Mouse (Mus musculus): ENCODE results near the gene Frem2.

The Frem2 gene

GRCm38 (mm10) chr3:53583248-53583647 is 73.9 kb downstream of the Frem2 start:
- no peak for TF ChIP-seq GATA4 (IDR thresholded peaks at IDR 0.05; ENCODE audit: insufficient replicate concordance, low read length)

DNA sequence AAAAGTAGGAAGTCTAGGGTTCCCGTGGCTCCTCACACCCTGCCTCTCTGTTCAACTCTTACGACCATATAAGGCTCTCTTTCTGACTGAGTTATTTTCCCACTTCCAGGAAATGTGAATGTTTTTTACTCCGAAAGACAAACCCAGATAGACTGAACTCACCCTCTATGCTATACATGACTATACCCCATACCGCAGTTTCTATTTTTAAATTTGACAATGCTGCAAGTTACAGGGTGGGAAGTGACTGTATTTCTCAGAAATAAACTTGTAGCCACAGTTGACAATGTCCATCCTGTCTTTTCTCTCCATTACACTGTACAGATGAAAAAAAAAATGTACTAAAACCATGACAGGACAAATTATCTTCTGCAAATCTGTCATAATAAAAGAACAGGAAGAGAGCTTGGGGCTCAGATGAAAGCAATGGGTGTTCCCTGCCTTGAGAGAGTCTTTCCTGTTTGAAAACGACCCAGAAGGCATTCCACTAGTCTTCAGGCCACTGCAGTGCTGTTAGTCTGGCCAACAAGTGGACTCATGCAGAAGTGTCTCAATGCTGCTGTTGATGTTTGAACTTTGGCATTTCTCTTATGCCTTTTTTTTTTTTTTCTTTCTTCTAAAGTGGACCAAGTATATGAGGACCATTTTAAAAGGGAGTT is 76.4 kb downstream of the Frem2 start:
- TF ChIP-seq GATA4 (IDR thresholded peaks at IDR 0.05; ENCODE audit: insufficient replicate concordance, low read length): no peak

- TF ChIP-seq GATA4 (IDR thresholded peaks at IDR 0.05; ENCODE audit: insufficient replicate concordance, low read length): no peak
Measured at GRCm38 (mm10) chr3:53579121-53579704, 77.9 kb downstream of the Frem2 start.

GRCm38 (mm10) chr3:53576320-53577116 is 80.6 kb downstream of the Frem2 start:
- TF ChIP-seq GATA4 (IDR thresholded peaks at IDR 0.05; ENCODE audit: insufficient replicate concordance, low read length): no peak

- TF ChIP-seq GATA4 (IDR thresholded peaks at IDR 0.05; ENCODE audit: insufficient replicate concordance, low read length): no peak
Measured at GRCm38 (mm10) chr3:53574123-53574522, 83.0 kb downstream of the Frem2 start.

- no peak for TF ChIP-seq GATA4 (IDR thresholded peaks at IDR 0.05; ENCODE audit: insufficient replicate concordance, low read length)
Measured at GRCm38 (mm10) chr3:53571663-53572062, 85.5 kb downstream of the Frem2 start.

DNA sequence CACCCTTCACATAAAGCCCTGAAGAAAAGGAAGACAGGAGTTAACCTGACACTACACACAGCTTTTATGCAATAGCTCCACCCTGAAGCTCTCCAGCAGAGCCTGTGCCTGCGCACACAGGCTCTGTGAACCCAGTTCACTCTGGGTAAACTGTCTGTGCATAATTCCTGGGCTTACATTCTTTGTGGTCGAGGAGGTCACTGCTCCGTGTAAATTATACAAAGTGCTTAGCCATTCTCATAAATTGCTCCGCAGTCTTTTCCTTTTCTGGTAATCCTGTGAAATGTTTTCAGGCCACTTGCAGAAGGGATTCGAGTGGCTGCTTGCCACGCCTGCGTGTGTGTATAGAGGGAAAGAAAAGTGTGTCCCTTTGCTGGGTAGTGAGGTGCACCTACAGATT is 92.6 kb downstream of the Frem2 start:
- TF ChIP-seq GATA4 (IDR thresholded peaks at IDR 0.05; ENCODE audit: insufficient replicate concordance, low read length): no peak

- no peak for TF ChIP-seq GATA4 (IDR thresholded peaks at IDR 0.05; ENCODE audit: insufficient replicate concordance, low read length)
Measured at GRCm38 (mm10) chr3:53563746-53564145, 93.4 kb downstream of the Frem2 start.

- no peak for TF ChIP-seq GATA4 (IDR thresholded peaks at IDR 0.05; ENCODE audit: insufficient replicate concordance, low read length)
Measured at GRCm38 (mm10) chr3:53561813-53562212, 95.3 kb downstream of the Frem2 start.

DNA sequence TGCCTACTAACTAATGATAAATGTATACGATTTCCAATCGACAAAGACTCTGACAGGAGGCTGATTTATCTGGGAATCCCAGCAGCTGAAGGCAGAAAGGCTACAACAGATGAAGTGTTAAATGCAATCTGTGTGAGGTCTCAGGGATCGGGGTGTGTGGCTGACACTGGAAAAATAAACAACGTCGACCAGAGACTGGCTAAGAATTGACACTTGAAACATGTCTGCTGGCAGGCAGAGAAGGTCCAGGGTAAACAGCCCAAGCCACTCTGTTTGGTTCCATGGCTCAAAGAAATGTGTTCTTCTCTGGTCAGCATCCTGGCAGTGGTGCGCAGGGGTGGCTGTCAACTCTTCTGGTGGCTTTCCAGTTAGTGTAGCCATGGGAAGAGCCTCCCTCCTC is 98.1 kb downstream of the Frem2 start:
- no peak for TF ChIP-seq GATA4 (IDR thresholded peaks at IDR 0.05; ENCODE audit: insufficient replicate concordance, low read length)

DNA sequence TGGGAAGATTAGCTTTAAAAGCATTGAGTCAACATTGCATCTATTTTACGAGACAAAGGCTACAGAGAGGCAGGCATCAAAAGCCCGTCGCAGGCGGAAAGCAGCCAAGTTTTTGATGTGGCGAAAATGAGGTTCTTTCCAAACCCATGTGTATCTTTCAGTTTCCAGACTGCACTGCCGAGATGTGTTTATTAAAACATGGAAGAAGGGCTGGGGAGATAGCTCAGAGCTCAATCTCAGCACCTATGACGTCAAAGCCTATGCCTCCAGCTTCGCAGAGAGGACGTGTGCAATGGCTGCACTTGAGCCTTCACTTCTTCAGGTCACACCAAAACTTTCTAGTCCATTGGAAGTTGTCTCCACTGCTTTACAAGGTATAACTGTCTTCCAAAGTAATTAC is 98.9 kb downstream of the Frem2 start:
- no peak for TF ChIP-seq GATA4 (IDR thresholded peaks at IDR 0.05; ENCODE audit: insufficient replicate concordance, low read length)

DNA sequence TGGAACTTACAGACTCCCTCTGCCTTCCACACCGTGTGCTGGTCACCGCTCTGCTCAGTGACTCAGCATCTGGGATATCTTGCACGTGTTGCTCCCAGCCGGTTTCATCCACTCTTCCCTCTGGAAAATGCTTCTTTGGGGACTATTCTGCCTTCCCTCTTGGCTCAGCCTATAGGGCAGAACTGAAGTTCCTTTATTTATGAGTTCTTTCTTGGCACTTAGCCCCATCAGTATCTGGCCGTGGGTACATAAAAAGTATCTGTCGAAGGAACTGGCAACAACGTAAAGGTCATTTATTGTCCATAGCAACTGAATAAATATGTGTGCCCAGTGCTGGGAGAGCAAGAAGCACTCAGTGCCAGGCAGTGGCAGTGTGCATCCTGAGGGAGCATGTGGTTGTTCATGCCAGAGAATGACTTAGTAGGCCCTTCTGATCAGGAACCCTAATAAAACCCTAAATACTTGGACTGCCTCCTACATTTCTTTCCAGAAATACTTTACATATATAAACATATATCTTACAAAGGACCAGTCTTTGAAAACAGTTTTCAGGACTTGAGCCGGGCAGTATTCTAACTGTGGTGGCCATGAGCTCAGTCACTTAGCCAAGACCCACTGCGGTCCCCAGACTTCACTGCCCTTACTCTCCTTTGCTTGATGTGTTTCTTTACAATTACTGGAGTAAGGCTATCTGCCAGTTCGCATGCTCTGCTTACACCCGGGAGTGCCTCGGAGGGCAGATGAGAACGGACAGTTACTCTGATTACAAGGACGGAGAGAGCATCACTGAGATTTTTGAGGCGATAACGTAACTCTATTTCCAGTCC is 99.6 kb downstream of the Frem2 start:
- TF ChIP-seq GATA4 (IDR thresholded peaks at IDR 0.05; ENCODE audit: insufficient replicate concordance, low read length): no peak

- no peak for TF ChIP-seq GATA4 (IDR thresholded peaks at IDR 0.05; ENCODE audit: insufficient replicate concordance, low read length)
Measured at GRCm38 (mm10) chr3:53555031-53555952, 101.9 kb downstream of the Frem2 start.

GRCm38 (mm10) chr3:53552691-53553090 is 104.5 kb downstream of the Frem2 start:
- no peak for TF ChIP-seq GATA4 (IDR thresholded peaks at IDR 0.05; ENCODE audit: insufficient replicate concordance, low read length)

Data from liver, adult (tissue).